Mouse (Mus musculus): ENCODE data around the gene Slco3a1.

DNA sequence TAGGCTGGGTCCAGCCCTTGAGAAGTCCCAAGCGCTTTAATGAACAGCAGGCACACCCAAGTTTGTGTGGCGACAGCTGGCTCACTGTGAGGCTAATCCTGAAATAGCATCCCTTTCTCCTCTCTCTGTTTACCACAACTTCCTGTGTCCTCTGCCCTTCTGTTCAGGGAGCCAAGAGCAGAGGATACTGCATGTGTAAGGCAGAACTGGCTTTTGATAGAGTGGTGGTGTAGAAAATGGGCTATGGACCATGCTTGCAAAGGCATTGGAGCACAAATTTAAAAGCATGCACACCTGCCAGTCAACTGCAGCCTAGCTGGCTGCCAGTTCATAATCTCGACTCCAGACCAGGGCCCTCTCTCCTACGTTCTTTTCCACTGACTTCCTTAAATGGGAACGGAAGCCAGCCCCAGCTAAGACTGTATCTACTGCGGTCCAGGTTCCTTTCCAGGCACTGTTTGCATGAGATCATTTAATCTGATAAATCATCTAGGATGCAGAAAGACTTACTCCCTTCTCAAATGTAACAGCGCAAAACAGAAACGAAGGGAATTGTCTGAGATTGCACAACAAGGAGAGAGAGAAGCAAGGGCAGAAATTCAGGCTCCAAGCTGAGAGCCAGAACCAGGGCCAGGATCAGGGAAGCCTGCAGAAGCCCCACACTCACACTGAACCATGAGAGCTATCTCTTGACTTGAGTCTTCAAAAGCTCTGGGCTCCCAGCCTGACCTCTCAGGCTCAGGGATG lies 95.9 kb downstream of the Slco3a1 start:
- TF ChIP-seq ZNF384 (IDR thresholded peaks at IDR 0.05; ENCODE audit: low read depth, low read length) (no peak), CHD2 (IDR thresholded peaks at IDR 0.05; ENCODE audit: low read depth, low read length) (no peak), MAFK (IDR thresholded peaks at IDR 0.05; ENCODE audit: insufficient read depth, low read depth, low read length) (no peak)
